Mouse (Mus musculus): ENCODE results near the gene Cabin1. TPM values are rescaled to one million over a fixed set of nuclear protein-coding genes. Genes with fewer than 3 reads are reported as not detected.

Cabin1 gene
- total RNA-seq, 1 experiment from 2014 or later = 29.4 TPM

DNA sequence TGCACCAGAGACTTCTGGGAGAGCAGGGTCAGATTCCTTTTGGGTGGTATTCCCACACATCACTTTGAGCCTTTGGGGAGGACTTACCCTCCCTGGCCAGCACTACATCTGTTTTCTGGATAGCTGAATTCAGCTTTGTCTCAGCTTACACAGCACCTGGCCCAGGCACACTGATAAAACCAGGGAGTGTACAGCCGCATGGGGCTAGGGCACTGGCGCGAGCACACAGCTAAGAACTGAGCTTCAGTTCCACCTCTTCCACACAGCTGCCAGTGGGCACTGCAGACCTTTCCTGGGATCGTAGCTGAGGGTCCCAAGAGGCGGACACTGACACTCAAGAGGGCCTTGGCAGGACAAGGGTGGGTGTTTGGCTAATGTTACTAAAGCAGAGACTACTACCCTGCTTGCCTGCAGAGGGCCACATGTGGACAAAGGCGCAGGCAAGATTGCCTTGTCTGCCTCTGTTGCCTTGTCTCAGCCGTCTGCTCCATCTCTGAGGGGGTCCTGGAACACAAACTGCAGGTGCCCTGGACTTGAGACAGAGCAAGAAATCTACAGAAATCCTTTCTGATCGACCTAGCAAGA is 57.4 kb downstream of the Cabin1 start:
- ATAC-seq (replicated peaks; ENCODE audit: insufficient number of reproducible peaks, low FRiP score, low TSS enrichment, poor library complexity, severe bottlenecking) = no peak

DNA sequence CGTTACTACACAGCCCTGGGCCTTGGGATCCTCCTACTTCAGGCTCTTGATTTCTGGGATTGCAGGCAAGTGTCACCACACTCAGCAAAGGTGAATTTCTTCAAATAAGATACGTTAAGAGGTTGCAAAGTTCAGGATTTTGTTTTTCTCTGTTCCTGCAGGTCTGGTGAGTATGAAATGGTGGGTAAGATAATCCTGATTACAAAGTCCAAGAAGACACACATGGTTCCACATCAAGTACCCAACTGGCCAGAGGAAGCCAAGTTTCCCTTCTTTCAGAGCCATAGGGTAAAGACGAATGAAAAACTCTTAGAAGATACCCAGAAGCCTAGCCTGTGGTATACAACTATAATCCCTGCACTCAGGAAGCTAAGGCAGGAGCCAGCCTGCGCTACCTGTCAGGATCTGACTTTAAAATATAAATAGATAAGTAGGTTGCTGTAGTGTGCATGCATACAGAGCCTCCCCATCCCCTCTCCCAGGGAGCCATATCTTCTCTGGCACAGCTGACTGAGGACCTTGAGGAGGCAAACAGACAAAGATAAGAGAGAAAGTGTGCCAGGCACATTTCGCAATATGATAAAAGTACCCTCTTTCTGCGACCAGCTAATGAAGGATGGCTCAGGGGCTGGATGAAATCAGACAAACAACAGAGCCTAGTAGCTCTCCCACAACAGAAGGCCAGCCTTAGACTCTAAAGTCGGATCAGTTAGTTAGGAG is 58.3 kb downstream of the Cabin1 start:
- no peak for ATAC-seq (replicated peaks; ENCODE audit: insufficient number of reproducible peaks, low FRiP score, low TSS enrichment, poor library complexity, severe bottlenecking)

DNA sequence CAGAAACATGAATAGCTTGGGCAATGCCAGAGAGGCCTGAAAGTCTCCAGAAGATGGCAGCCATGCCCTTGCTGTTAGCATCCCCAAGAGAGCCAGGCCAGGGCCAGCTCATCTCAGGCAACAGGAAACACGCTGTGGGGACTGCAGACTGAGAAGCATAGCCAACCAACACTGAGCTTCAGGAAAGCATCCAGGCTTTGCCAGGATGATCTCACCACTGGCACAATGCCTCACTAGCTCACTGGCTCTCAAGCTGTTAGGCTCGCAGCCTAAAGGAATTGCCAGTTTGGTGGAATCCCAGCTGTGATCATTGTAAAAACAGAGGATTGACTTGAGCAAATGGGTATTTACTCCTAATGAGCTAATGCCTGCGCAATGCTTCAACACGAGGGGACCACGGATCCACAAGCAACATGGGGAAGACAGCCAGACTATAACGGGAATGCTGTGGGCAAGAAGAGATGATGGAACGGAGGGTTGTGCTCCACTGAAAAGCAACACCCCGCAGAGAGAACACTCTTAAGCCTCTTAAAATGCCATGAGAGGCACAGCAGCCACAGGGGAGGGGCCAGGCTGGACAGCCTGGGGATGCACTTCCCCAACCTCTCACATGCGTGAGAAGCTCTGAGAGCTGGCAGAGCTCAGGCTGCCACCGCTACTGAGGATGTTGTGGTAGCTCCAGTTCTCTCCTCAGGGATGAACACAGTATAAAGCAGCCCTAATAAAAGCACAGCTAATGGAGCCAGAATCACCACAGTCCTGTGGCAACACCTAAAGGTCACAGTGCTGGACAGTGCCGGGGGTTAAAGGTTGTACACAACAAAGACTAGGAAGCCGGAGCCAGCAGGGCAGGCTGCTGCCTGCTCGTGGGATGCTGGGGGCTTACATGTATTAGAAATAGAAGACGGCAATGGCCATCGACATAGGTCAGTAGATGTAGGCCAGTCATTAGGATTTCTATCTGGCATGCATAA is 59.6 kb downstream of the Cabin1 start:
- no peak for ATAC-seq (replicated peaks; ENCODE audit: insufficient number of reproducible peaks, low FRiP score, low TSS enrichment, poor library complexity, severe bottlenecking)

DNA sequence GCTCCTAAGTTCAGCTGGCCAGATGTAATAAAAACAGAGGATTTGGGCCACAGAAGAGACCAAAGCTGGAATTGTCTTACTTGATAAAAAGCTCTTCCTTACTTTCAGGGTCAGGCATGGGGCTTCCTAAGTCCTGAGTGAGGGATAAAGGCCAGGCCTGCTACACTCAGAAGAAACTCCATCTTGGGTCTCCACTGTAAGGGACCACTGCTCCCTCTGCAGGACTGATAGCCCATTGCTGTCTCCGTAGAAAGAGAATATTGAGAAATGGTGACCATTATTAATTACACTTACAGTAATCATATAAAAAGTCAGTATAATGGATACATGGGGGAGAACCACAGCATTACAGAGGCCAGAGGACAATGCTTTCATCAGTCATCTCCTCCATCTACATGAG is 60.6 kb downstream of the Cabin1 start:
- no peak for ATAC-seq (replicated peaks; ENCODE audit: insufficient number of reproducible peaks, low FRiP score, low TSS enrichment, poor library complexity, severe bottlenecking)

DNA sequence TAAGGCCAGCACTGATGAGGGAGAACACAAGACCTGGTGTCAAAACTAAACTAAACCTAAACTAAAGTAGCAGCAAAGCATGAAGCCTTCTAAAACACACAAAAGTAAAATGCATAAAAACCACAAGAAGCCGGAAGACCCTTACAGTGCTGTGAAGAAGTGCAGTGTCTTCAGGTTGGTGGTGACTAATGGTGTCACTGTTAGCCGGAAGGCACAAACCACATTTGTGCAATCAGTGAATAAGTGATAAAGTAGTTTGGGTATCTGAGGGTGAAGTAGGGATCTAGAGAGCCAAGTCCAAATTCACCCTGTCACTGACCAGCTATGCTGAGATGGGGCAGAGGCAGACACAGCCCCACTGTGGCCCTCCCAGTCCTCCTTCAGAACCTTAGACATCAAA is 61.6 kb downstream of the Cabin1 start:
- ATAC-seq (replicated peaks; ENCODE audit: insufficient number of reproducible peaks, low FRiP score, low TSS enrichment, poor library complexity, severe bottlenecking) = no peak

DNA sequence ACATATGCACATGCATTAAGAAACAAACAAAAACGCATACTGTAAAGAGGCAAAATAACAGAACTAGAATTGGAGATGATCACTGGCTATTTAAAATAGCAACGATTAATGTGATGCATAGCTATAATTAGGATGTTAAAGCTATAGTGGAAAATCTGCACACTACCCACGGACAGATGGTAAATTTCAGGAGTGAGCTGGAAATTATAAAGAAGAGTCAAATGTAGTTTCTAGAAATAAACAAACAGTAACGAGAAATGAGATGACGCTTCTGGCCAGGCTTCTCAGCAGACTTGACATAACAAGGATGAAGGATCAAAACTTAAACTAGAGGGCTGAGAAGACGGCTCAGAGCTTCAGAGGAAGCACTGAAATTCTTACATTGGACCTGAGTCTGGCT is 62.9 kb downstream of the Cabin1 start:
- no peak for ATAC-seq (replicated peaks; ENCODE audit: insufficient number of reproducible peaks, low FRiP score, low TSS enrichment, poor library complexity, severe bottlenecking)

DNA sequence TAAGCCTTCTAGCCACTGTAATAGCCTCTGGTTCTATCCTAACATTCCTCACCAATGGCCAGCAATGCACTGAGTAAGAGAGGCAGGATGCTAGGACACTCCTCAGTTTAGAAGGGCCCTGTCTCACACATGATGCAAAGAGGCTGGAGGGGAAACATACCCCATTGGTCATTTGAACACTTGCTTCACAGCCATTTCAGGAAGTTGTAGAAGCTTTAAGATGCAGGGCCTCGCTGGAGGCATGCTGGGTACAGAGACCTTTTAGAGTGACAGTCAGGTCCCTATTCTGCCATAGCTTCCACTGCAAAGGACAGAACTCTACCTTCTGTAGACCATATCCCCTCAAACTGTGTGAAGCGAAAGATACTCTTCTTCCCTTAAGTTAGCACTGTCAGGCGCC is 66.4 kb downstream of the Cabin1 start:
- ATAC-seq (replicated peaks; ENCODE audit: insufficient number of reproducible peaks, low FRiP score, low TSS enrichment, poor library complexity, severe bottlenecking) = no peak

DNA sequence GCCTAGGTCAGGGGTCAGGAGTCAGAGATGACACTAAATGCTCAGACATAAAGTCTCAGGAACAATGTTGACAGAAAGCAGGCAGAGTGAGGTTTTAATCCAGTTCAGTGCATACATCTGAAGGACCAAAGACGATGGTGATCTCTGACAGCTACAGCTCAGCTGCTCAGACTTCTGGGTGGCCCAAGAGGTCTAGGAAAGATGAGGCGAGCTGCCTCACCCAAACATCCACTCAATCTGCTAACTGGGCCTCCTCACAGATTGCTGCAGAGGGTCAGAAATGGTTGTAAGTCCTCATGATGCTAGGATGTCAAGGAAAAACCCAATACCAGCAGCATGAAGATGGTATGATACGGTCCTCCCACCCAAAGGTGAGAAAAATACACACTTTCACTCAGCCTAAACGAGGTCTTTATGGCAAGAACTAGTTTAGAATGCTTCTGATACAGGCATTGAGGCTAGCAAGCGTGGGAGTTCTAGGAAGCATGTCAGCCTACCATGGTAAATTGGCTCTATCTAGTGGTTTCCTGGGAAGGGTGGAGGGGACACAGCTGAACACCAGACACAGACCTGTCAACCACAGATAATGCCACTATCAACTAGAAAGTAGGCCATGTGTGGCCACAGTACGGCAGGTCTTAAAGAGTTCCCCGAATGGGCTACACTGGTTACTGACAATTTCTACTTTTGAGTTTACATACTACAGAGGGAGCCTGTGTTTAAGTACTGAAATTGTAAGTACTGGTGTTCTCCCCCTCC is 67.4 kb downstream of the Cabin1 start:
- ATAC-seq (replicated peaks; ENCODE audit: insufficient number of reproducible peaks, low FRiP score, low TSS enrichment, poor library complexity, severe bottlenecking) = no peak

DNA sequence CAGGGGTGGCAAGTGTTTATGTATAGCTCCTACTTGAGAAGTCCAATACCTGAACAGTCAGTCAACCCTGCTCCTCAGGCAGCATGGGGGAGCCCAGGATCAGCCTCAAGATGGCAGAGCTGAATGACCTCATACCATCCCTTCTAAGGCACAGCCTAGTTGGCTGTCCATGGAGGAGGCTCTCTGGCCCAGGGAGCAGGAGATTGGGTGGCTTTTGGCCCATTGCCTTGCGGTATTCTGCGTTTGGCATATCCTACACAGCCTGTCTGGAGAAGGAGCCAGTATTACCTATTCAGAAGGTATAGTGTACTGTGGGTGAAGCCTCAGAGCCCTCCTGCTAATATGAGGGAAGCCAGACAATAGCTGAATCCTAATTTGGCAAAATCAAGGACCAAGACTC is 68.6 kb downstream of the Cabin1 start:
- ATAC-seq (replicated peaks; ENCODE audit: insufficient number of reproducible peaks, low FRiP score, low TSS enrichment, poor library complexity, severe bottlenecking) = no peak

DNA sequence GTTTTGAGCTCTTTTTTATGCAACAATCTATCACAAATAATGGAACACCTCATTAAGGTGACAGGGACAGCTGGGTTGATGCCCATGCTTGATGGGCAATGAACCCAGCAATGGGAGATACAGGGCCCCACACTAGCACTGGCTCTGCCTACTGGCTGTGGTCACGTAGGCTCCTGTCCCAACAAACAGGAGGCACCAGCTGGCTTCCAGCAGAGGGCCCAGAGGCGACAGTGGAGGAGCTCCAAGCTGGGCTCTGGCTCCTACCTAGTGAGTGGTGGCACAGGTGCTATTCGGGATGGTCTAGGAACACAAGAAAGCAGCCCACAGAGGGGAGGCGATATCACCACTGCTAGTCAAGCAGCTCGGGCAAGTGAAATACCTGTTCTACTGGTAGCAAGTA is 69.1 kb downstream of the Cabin1 start:
- no peak for ATAC-seq (replicated peaks; ENCODE audit: insufficient number of reproducible peaks, low FRiP score, low TSS enrichment, poor library complexity, severe bottlenecking)

DNA sequence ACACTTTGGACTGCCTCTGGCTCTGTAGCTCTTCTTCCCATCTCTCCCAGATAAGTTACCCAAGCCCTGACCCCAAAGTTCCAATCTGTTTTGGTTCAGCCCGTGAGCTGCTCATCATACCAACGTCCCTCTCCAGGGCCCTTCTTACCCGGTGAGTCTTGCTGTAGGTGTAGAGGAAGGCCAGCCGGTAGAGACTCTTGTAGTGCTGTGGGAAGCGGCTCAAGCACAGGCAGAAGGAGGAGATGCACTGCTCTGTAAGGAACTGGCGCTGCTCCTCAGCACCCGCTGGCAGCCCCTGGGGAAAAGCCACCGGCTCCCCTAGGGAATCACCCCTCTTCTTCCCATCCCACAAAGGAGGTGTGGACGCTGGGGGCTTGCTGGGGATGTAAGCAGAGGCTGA is 69.6 kb downstream of the Cabin1 start:
- ATAC-seq (replicated peaks; ENCODE audit: insufficient number of reproducible peaks, low FRiP score, low TSS enrichment, poor library complexity, severe bottlenecking) = no peak

DNA sequence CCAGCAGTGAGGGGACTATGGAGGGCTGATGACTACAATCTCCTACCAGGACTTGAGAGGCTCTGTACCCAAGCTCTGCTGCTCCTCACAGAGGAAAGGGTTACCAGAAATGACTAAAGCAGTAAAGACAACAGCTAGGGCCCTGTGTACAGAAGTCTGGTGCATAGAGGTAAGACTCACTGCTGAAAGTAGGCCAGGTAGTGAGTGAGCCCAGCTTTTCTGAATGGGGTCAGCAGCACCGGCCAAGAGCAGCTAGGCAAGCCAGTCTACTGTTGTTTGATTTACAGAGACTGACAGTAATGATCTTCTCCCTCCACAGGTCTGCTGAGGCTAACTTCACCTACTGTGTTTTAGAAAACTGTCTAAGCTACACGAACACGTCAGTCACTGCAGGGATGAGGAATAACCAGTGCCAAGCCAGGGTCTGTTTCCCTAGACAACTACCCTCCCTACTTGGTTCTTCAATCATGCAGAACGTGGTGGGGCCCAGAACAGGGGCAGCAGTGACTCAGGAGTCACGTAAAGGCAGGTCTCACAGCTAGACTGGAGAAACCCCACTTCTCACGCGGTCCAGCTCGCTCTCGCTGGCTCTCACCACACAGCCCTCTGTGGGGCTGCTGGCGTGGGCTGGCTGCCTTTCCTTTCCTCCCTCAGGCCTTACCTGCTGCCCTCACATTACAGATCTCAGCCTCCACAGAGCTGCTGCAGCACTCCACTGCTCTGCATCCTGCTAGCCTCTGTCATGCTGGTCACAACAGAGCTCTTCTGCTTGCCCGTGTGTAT is 70.5 kb downstream of the Cabin1 start:
- no peak for ATAC-seq (replicated peaks; ENCODE audit: insufficient number of reproducible peaks, low FRiP score, low TSS enrichment, poor library complexity, severe bottlenecking)

DNA sequence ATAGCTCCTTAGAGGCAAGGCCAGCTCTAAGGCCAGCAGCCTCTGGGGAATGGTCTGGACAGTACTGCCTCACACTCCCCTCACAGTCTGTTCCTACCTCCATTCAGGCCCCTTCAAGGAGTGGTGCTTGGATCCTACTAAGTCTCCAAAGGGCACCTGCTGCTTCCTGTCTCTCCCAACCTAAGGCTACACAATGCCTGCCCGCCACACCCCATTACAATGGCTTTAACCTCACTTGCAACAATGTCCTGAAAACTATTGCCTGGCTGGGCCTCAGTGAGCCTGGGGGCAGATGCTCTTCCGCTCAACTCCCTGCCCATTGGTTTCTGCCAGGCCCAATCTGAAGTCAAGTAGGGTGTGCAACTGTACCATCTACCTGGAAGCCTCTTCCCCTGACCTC is 75.5 kb downstream of the Cabin1 start:
- no peak for ATAC-seq (replicated peaks; ENCODE audit: insufficient number of reproducible peaks, low FRiP score, low TSS enrichment, poor library complexity, severe bottlenecking)

DNA sequence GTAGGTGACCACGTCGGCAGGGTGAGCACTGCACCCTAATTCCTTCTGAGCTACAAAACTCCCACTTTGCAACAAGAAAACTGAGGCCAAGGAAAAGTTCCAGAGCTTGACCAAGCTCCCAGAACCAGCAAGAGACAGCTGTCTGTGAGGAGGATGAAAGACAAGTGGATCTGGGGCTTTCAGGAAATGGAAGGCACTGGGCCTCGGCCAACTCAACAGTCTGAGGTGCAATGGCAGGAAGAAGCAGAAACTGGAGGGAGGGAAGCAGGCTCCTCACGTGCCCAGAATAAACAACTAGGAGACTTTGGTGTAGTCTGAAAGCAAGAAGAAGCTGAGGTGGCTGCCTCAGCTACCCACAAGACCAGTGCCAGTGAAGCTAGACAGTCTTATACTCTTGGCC is 77.4 kb downstream of the Cabin1 start:
- ATAC-seq (replicated peaks; ENCODE audit: insufficient number of reproducible peaks, low FRiP score, low TSS enrichment, poor library complexity, severe bottlenecking) = no peak

DNA sequence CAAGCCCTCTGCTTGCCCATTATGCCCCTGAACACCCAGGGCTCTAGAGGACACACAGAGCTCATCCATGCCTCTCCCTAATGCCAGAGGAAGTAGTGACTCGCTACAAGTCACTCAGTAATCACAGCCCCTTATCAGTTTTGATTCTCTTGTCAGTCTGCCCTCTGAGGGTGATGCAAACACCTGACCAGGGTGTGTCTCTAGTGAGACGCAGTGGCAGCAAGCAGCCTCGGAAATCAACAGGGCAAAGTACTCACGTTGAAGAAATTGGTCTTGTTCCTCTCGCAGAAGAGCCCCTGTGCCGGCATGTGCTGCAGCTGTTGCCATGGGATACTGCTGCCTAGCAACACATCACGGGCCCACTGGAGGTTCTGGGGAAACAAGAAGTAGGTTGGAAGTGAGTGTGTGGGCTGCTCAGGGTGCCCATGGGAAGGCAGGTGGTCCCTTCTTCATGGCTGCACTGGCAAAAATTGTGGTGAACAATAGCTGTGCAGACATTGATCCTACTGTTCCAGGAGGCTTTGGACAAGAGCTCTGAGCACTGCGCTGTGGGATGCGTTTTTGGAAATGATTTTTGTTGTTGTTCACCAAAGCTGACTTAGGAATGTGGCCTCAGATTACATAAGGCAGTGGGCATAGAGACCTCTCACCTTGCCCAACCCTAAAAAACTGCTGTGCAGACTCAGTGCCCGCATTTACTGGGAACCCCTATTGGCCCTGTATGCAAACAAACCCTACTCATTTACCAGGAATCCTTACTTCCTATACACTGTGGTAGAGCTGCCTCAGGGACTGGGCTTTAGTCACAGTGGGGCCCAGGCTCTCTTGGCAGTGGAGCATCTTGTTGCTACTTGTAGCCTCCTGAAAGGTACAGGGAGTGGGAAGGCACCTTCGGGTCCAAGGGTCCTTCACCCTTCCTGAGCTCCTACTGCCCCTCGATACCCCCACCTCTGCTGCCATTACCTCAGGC is 79.8 kb downstream of the Cabin1 start:
- no peak for ATAC-seq (replicated peaks; ENCODE audit: insufficient number of reproducible peaks, low FRiP score, low TSS enrichment, poor library complexity, severe bottlenecking)

DNA sequence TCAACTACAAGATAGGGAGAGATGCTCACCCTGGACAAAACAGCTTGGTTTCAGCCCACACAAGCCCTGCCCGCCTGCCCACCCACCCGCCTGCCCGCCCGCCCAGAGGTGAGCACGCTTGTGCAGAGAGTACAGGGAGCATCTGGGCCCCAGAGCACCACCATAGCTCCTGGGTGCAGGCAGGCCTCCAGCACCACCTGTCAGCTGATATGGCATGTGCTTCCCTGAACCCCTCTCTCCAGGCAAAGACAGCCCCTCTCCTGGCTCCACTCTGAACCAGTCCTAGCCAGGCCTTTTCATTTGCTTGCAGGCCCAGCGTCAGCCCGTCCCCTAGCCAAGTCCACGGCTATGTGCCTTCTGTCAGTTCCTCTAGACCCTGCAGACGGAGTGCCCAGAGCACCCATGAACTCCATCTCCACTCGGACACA is 83.6 kb downstream of the Cabin1 start:
- no peak for ATAC-seq (replicated peaks; ENCODE audit: insufficient number of reproducible peaks, low FRiP score, low TSS enrichment, poor library complexity, severe bottlenecking)

DNA sequence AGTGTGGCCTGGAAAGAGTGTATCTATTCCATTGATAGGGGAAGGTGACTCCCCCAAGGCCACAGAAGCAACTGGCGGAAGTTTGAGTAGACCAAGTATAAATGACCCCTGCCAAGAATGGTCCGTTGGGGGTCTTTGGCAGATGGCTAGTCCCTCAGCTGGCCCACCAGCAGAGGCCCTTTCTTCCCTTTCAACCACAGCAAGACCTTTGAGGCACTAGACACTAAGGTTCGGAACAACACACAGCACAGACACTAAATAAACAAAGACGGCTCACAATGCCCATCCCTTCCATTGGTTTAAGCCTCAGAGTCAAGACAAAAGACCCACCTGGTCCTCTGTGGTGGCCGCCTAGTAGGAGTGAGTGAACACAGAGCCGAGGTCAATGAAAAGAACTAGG is 84.9 kb downstream of the Cabin1 start:
- ATAC-seq (replicated peaks; ENCODE audit: insufficient number of reproducible peaks, low FRiP score, low TSS enrichment, poor library complexity, severe bottlenecking) = no peak

Measured in monocyte, adult 5-6 weeks (primary cell).